Mouse (Mus musculus): ENCODE measurements around the gene Tbc1d5.

- TF ChIP-seq CHD2 (IDR thresholded peaks at IDR 0.05; ENCODE audit: low read depth, low read length) (no peak), ZC3H11A (IDR thresholded peaks at IDR 0.05; ENCODE audit: borderline replicate concordance, low read depth, low read length) (no peak), MAFK (IDR thresholded peaks at IDR 0.05; ENCODE audit: insufficient read depth, low read depth, low read length) (no peak)
These were observed 491.5 kb downstream of the Tbc1d5 start for GRCm38 (mm10) chr17:50687670-50688069.
